Mouse (Mus musculus) liver, adult 2 months (tissue): ENCODE measurements around the gene Erh.

Experiments
- CTCF ChIP-seq: fragments of 200-500 bp; IDR thresholded peaks from 2 replicates; pipeline ENCODE4 v1.5.1; 2011; ENCODE audit warnings: low read depth, low read length, control low read depth
- POLR2A ChIP-seq: fragments of 200-500 bp; IDR thresholded peaks from 2 replicates; pipeline ENCODE4 v1.6.1; 2011; ENCODE audit warnings: low read length, control low read depth; ENCODE audit not compliant: insufficient read depth; ENCODE audit errors: extremely low read depth

DNA sequence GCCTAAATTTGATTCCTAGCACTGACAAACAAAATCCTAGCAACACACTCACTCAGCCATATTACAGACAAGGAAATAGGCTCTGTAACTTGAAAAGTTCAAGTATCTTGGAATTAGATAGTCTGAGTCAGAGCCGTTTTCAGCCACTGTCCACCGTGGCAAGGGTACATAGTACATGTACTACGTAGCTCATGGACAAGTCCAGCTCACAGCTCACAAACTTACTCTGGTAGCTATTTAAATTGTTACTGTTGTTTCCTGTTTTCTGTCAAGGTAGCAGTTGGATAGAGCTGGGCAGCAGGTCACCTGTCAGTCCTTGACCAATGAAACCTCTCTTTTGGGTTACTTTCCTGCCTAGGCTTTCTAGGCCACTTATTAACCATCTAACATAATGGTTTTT, 2.2 kb upstream of the Erh start:
- TF ChIP-seq POLR2A (no peak), CTCF (no peak)
